Mouse (Mus musculus): ENCODE measurements around the gene Taar8b.
"Not testable (repeated sequence)": the region's sequence is repeated elsewhere in the genome, so short reads cannot be mapped to it uniquely, and the experiment has no call there.

Taar8b gene

GRCm38 (mm10) chr10:24092194-24092593 is at the start of gene Taar8b:
Gene Taar8b, minus strand, starts transcription at chr10:24092294.
- no peak for DNase-seq (ENCODE audit: low spot score)

- DNase-seq (ENCODE audit: low spot score) = no peak
Observed at GRCm38 (mm10) chr10:24138623-24139261, 46.6 kb upstream of the Taar8b start.

GRCm38 (mm10) chr10:24134071-24134645 is 42.1 kb upstream of the Taar8b start:
- peak; percentile 64 for DNase-seq (ENCODE audit: low spot score)

- DNase-seq (ENCODE audit: low spot score) = peak; percentile 29
Observed at GRCm38 (mm10) chr10:24133132-24133531, 41.0 kb upstream of the Taar8b start.

- peak; percentile 83 for DNase-seq (ENCODE audit: low spot score)
Observed at GRCm38 (mm10) chr10:24132273-24132672, 40.2 kb upstream of the Taar8b start.

- DNase-seq (ENCODE audit: low spot score) = peak; percentile 62
Observed at GRCm38 (mm10) chr10:24131451-24132262, 39.6 kb upstream of the Taar8b start.

- DNase-seq (ENCODE audit: low spot score) = peak; percentile 45
Observed at GRCm38 (mm10) chr10:24111116-24111778, 19.2 kb upstream of the Taar8b start.

GRCm38 (mm10) chr10:24109434-24109833 is 17.3 kb upstream of the Taar8b start, which contains the start of gene Taar9:
Gene Taar9, minus strand, starts transcription at chr10:24109534.
- DNase-seq (ENCODE audit: low spot score) = not testable (repeated sequence)

GRCm38 (mm10) chr10:24108236-24108635 is 16.1 kb upstream of the Taar8b start:
- DNase-seq (ENCODE audit: low spot score) = peak; percentile 55

GRCm38 (mm10) chr10:24107747-24108146 is 15.7 kb upstream of the Taar8b start:
- DNase-seq (ENCODE audit: low spot score) = no peak

GRCm38 (mm10) chr10:24103299-24103698 is 11.2 kb upstream of the Taar8b start:
- not testable (repeated sequence) for DNase-seq (ENCODE audit: low spot score)

- not testable (repeated sequence) for DNase-seq (ENCODE audit: low spot score)
Observed at GRCm38 (mm10) chr10:24101812-24102211, 9.7 kb upstream of the Taar8b start, which contains the start of gene Taar8c. Gene Taar8c, minus strand, starts transcription at chr10:24101912.

- not testable (repeated sequence) for DNase-seq (ENCODE audit: low spot score)
Observed at GRCm38 (mm10) chr10:24097010-24097409, 4.9 kb upstream of the Taar8b start.

GRCm38 (mm10) chr10:24087168-24087567 is 4.9 kb downstream of the Taar8b start:
- no peak for DNase-seq (ENCODE audit: low spot score)

GRCm38 (mm10) chr10:24086555-24086954 is 5.5 kb downstream of the Taar8b start:
- peak; percentile 68 for DNase-seq (ENCODE audit: low spot score)

- DNase-seq (ENCODE audit: low spot score) = no peak
Observed at GRCm38 (mm10) chr10:24085936-24086335, 6.2 kb downstream of the Taar8b start.

GRCm38 (mm10) chr10:24080166-24080565 is 11.9 kb downstream of the Taar8b start:
- DNase-seq (ENCODE audit: low spot score) = no peak

- DNase-seq (ENCODE audit: low spot score) = not testable (repeated sequence)
Observed at GRCm38 (mm10) chr10:24076200-24076599, 15.9 kb downstream of the Taar8b start, which contains the start of gene Taar8a. Gene Taar8a, plus strand, starts transcription at chr10:24076500.

GRCm38 (mm10) chr10:24074751-24075150 is 17.3 kb downstream of the Taar8b start:
- DNase-seq (ENCODE audit: low spot score) = not testable (repeated sequence)

- no peak for DNase-seq (ENCODE audit: low spot score)
Observed at GRCm38 (mm10) chr10:24058986-24059385, 33.1 kb downstream of the Taar8b start.

GRCm38 (mm10) chr10:24052039-24052438 is 40.1 kb downstream of the Taar8b start:
- no peak for DNase-seq (ENCODE audit: low spot score)

GRCm38 (mm10) chr10:24049210-24049609 is 42.9 kb downstream of the Taar8b start, which contains the start of gene Taar7f:
Gene Taar7f, plus strand, starts transcription at chr10:24049510.
- no peak for DNase-seq (ENCODE audit: low spot score)

Measured in yolk sac, embryonic 10.5 days (tissue).